ENCODE assay signal across 8 mouse cellular contexts in the genomic region with DNA sequence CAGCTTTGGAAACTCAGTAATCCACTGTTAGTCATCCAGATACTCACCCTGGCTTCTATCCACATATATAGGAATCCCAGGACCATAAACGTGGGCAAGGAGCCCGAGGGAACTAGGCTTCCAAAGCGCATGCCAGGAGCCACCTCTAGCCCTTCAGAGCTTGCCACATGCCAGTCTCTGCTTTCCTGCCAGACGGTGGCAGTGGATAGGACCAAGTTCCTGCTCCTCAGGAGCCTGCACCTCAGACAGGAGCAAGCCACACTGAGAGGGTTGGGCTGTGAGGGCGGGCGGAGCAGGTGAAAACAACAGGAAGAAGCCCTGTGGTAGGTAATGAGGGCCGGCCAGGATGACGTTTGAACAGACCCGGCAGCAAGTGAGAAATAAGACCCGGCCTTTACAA. TPM values are rescaled to one million over a fixed set of nuclear protein-coding genes. Genes with fewer than 3 reads are reported as not detected.
DNase-seq lines count a peak whose midpoint lies in the region; ATAC-seq and TF ChIP-seq lines count a peak whose summit lies in the region.
"Had no signal": no experiment of that assay in that cellular context is flagged by ENCODE, and none has a peak within 500 bp of the region (broad histone marks: within the 10 kb centered on the region; RNA-seq: fewer than 3 reads in every experiment).

No protein-coding gene starts in this region.

- intact Hi-C loops in left cerebral cortex, postnatal 4 days (cut with DNase I): no loop called here
- intact Hi-C loops in left cerebral cortex, adult 2 months (cut with DNase I): no loop called here

- 26% methylated on average over 10 of the region's 10 CpGs for WGBS in neural tube, embryonic 15.5 days

- H3K4me3 ChIP-seq in left cerebral cortex, adult 2 months: no peak overlapping the region
- no peak overlapping the region for H3K4me3 ChIP-seq in neural tube, embryonic 15.5 days (replicated peaks)

- no peak for TF ChIP-seq CTCF in left cerebral cortex, adult 2 months (IDR thresholded peaks at IDR 0.05)

- ATAC-seq in inflammation-experienced regulatory T-cells, adult 6 months: peak; percentile 70
- ATAC-seq in neural tube, embryonic 15.5 days (ENCODE audit: low FRiP score): no peak
- ATAC-seq: forebrain, embryonic 14.5 days had no signal

- no peaks in the 10 kb centered on the region for H3K9me3 ChIP-seq in neural tube, embryonic 15.5 days (replicated peaks)

- peaks cover 32% of the 10 kb centered on the region for H3K4me1 ChIP-seq in neural tube, embryonic 15.5 days

- H3K36me3 ChIP-seq in neural tube, embryonic 15.5 days: peaks cover 29% of the 10 kb centered on the region

- H3K9ac ChIP-seq in neural tube, embryonic 15.5 days (replicated peaks): 0 out of 2 replicates have a peak overlapping the region, but pooled peaks have one; percentile 26

- H3K4me2 ChIP-seq in neural tube, embryonic 15.5 days: no peak overlapping the region

- peak; percentile 45 for DNase-seq in left cerebral cortex, postnatal 4 days
- no peak for DNase-seq in left cerebral cortex, adult 2 months (ENCODE audit: extremely low spot score in 1 of 2, low spot score in 2 of 2)
- peak; percentile 80 for DNase-seq in cerebellum, adult 11-12 months
- DNase-seq in spleen, postnatal 4 days (ENCODE audit: low spot score in 2 of 2): no peak
- DNase-seq in frontal cortex, postnatal 25 days (ENCODE audit: low spot score in 2 of 2): no peak

- H3K27me3 ChIP-seq in neural tube, embryonic 15.5 days (replicated peaks): no peaks in the 10 kb centered on the region

- no peak overlapping the region for H3K27ac ChIP-seq in left cerebral cortex, adult 2 months
- H3K27ac ChIP-seq in neural tube, embryonic 15.5 days (replicated peaks): no peak overlapping the region

RNA-seq across cellular contexts. Expression of a gene that starts 2.9 kb away (rescaled TPM):
- 10 to 100 TPM; 29.2 to 33.0 TPM for total RNA-seq in left cerebral cortex, postnatal 4 days (2021)
- total RNA-seq in left cerebral cortex, adult 2 months (2021): 10 to 100 TPM; 19.2 to 20.7 TPM
- 100 to 1,000 TPM; 107 to 167 (median 117) TPM for polyA plus RNA-seq in inflammation-experienced regulatory T-cells, adult 6 months (2017; shearing (Covaris generic))
- 37.8 and 38.3 TPM in 2 replicates for polyA plus RNA-seq in neural tube, embryonic 15.5 days (2015; fragmentation: Nextera tagmentation; extraction: Ambion mirVana)

RNA-seq across cellular contexts. Expression of a gene that starts 10.2 kb away (rescaled TPM):
- total RNA-seq in left cerebral cortex, postnatal 4 days (2021): 10 to 100 TPM; 20.6 to 21.2 TPM
- 10 to 100 TPM; 18.9 to 19.6 TPM for total RNA-seq in left cerebral cortex, adult 2 months (2021)
- polyA plus RNA-seq in inflammation-experienced regulatory T-cells, adult 6 months (2017; shearing (Covaris generic)): 1 to 10 TPM; 3.2 to 4.6 (median 4.2) TPM
- 21.3 TPM in 2 replicates for polyA plus RNA-seq in neural tube, embryonic 15.5 days (2015; fragmentation: Nextera tagmentation; extraction: Ambion mirVana)

RNA-seq across cellular contexts. Expression of a gene that starts 22.7 kb away (rescaled TPM):
- 1 to 10 TPM; 6.6 to 7.1 TPM for total RNA-seq in left cerebral cortex, postnatal 4 days (2021)
- total RNA-seq in left cerebral cortex, adult 2 months (2021): 10 to 100 TPM; 18.5 to 19.3 TPM
- polyA plus RNA-seq in inflammation-experienced regulatory T-cells, adult 6 months (2017; shearing (Covaris generic)): 1 to 10 TPM; 3.0 to 4.2 (median 3.6) TPM
- polyA plus RNA-seq in neural tube, embryonic 15.5 days (2015; fragmentation: Nextera tagmentation; extraction: Ambion mirVana): 5.7 and 7.8 TPM in 2 replicates

RNA-seq across cellular contexts. Expression of a gene that starts 41.6 kb away (rescaled TPM):
- total RNA-seq in left cerebral cortex, postnatal 4 days (2021): 10 to 100 TPM; 17.4 to 17.6 TPM
- 10 to 100 TPM; 13.6 to 13.9 TPM for total RNA-seq in left cerebral cortex, adult 2 months (2021)
- 10 to 100 TPM; 16.2 to 26.3 (median 18.9) TPM for polyA plus RNA-seq in inflammation-experienced regulatory T-cells, adult 6 months (2017; shearing (Covaris generic))
- 15.9 and 16.4 TPM in 2 replicates for polyA plus RNA-seq in neural tube, embryonic 15.5 days (2015; fragmentation: Nextera tagmentation; extraction: Ambion mirVana)

RNA-seq across cellular contexts. Expression of a gene that starts 52.4 kb away (rescaled TPM):
- total RNA-seq in left cerebral cortex, postnatal 4 days (2021): 10 to 100 TPM; 74.9 to 79.2 TPM
- total RNA-seq in left cerebral cortex, adult 2 months (2021): 10 to 100 TPM; 61.8 to 66.6 TPM
- 10 to 100 TPM; 28.1 to 33.8 (median 33.5) TPM for polyA plus RNA-seq in inflammation-experienced regulatory T-cells, adult 6 months (2017; shearing (Covaris generic))
- 79.6 and 82.6 TPM in 2 replicates for polyA plus RNA-seq in neural tube, embryonic 15.5 days (2015; fragmentation: Nextera tagmentation; extraction: Ambion mirVana)

Comparison
In these comparisons a context has a peak if more than half of its experiments do, and no peak if none do; other contexts are left out.
1. DNase-seq: peak in left cerebral cortex, postnatal 4 days (single experiment) and cerebellum, adult 11-12 months (single experiment); none in left cerebral cortex, adult 2 months (0 of 2), spleen, postnatal 4 days (0 of 2) and frontal cortex, postnatal 25 days (0 of 2).